Mouse (Mus musculus) forebrain, embryonic 10.5 days (tissue): Measurements from ENCODE around the gene Fzd4. TPM values are rescaled to one million over a fixed set of nuclear protein-coding genes. Genes with fewer than 3 reads are reported as not detected.

Experiments
- DNase-seq: peaks from one replicate; pipeline ENCODE4 v3.0.0-alpha.2; 2017; ENCODE audit warnings: low spot score; ENCODE audit errors: extremely low spot score
- H3K27ac ChIP-seq: fragments of 300-500 bp; sonication (generic); 2 replicates; pipeline ENCODE4 v1.5.1; 2016; ENCODE audit warnings: mild to moderate bottlenecking
- H3K27me3 ChIP-seq: fragments of 300-500 bp; sonication (generic); 2 replicates; pipeline ENCODE4 v1.6.1; 2016; ENCODE audit warnings: mild to moderate bottlenecking; ENCODE audit not compliant: poor library complexity, severe bottlenecking
- H3K36me3 ChIP-seq: fragments of 300-500 bp; sonication (generic); replicated peaks from 2 replicates; pipeline ENCODE4 v1.6.1; 2016; ENCODE audit warnings: mild to moderate bottlenecking, moderate library complexity
- H3K4me1 ChIP-seq: fragments of 300-500 bp; sonication (generic); 2 replicates; pipeline ENCODE4 v1.6.1; 2016
- H3K4me3 ChIP-seq: fragments of 300-500 bp; sonication (generic); 2 replicates; pipeline ENCODE4 v1.5.1; 2016; ENCODE audit warnings: mild to moderate bottlenecking, moderate library complexity
- H3K9me3 ChIP-seq: fragments of 300-500 bp; sonication (generic); 2 replicates; pipeline ENCODE4 v1.6.1; 2016; ENCODE audit warnings: mild to moderate bottlenecking, moderate library complexity
- WGBS: fragments of 180-500 bp; shearing (Covaris S2); methylation state at CpG from one replicate; pipeline ENCODE4 v1.1.7; 2016; 5-methylcytosine and 5-hydroxymethylcytosine counted together
- polyA plus RNA-seq: library from polyadenylated mRNA; unstranded; fragments of >200 nt; fragmentation: Nextera tagmentation; extraction: Ambion mirVana; gene quantifications from 2 replicates; pipeline ENCODE4 v1.2.1, GENCODE M21; 2016

Gene Fzd4
- polyA plus RNA-seq, 1 experiment from 2014 or later = 5.9 TPM

GRCm38 (mm10) chr7:89390660-89391059, 13.5 kb upstream of the Fzd4 start:
- Histone ChIP-seq H3K36me3 (no peaks in the 10 kb centered on the region), H3K27me3 (no peaks in the 10 kb centered on the region), H3K4me1 (no peaks in the 10 kb centered on the region), H3K4me3 (no peak overlapping the region), H3K9me3 (no peaks in the 10 kb centered on the region; the same call in 1 of the 2 replicates), H3K27ac (no peak overlapping the region)
- DNase-seq = no peak
- 76% methylated on average over 2 of the region's 2 CpGs for WGBS

DNA sequence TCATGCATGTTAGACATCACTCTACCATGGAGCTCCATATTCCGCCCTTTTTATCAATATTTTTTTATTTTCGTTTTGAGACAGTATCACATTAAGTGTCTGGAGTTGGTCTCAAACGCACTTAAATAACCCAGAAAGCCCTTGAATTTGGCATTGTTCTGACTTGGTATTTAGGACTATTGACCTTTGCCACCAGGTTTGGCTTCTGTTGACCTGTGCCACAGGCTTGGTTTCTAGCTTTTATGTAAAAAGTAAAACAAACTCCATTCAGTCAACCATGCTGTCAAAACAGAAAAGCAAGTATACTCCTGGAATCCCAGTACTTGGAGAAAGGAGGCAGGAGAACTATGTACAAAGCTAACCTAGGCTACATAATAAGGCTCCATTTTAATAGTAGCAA, 12.9 kb upstream of the Fzd4 start:
- Histone ChIP-seq H3K36me3 (no peaks in the 10 kb centered on the region), H3K27ac (no peak overlapping the region), H3K9me3 (no peaks in the 10 kb centered on the region; the same call in 1 of the 2 replicates), H3K4me1 (no peaks in the 10 kb centered on the region), H3K4me3 (no peak overlapping the region), H3K27me3 (no peaks in the 10 kb centered on the region; the same call in 1 of the 2 replicates)
- 83% methylated on average over 3 of the region's 3 CpGs for WGBS
- DNase-seq = no peak

- 87% methylated on average over 4 of the region's 4 CpGs for WGBS
- H3K4me3 ChIP-seq = no peak overlapping the region
- no peaks in the 10 kb centered on the region; the same call in 1 of the 2 replicates for H3K27me3 ChIP-seq
- no peaks in the 10 kb centered on the region for H3K4me1 ChIP-seq
- DNase-seq = no peak
- no peaks in the 10 kb centered on the region; the same call in 1 of the 2 replicates for H3K9me3 ChIP-seq
- H3K27ac ChIP-seq = no peak overlapping the region
- H3K36me3 ChIP-seq = no peaks in the 10 kb centered on the region
Observed at GRCm38 (mm10) chr7:89391831-89392230, 12.3 kb upstream of the Fzd4 start.

- DNase-seq = no peak
- Histone ChIP-seq H3K27ac (no peak overlapping the region), H3K9me3 (no peaks in the 10 kb centered on the region; the same call in 1 of the 2 replicates), H3K4me1 (no peaks in the 10 kb centered on the region), H3K36me3 (no peaks in the 10 kb centered on the region), H3K27me3 (no peaks in the 10 kb centered on the region; the same call in 1 of the 2 replicates), H3K4me3 (no peak overlapping the region)
- WGBS = 74% methylated on average over 4 of the region's 4 CpGs
Observed at GRCm38 (mm10) chr7:89392388-89392787, 11.8 kb upstream of the Fzd4 start.

- peaks cover 3% of the 10 kb centered on the region; the same call in 1 of the 2 replicates for H3K27me3 ChIP-seq
- DNase-seq = no peak
- WGBS = 94% methylated on average over 1 of the region's 1 CpGs
Observed at GRCm38 (mm10) chr7:89392825-89393224, 11.3 kb upstream of the Fzd4 start.

GRCm38 (mm10) chr7:89395399-89395798, 8.8 kb upstream of the Fzd4 start:
- Histone ChIP-seq H3K27ac (no peak overlapping the region), H3K27me3 (peaks cover 20% of the 10 kb centered on the region), H3K36me3 (no peaks in the 10 kb centered on the region), H3K9me3 (no peaks in the 10 kb centered on the region; the same call in 1 of the 2 replicates), H3K4me1 (peaks cover 4% of the 10 kb centered on the region), H3K4me3 (no peak overlapping the region)
- DNase-seq = no peak
- WGBS = 87% methylated on average over 1 of the region's 1 CpGs

More at GRCm38 (mm10) chr7:89392825-89393224, 11.3 kb upstream of the Fzd4 start:
- no peaks in the 10 kb centered on the region for H3K36me3 ChIP-seq
- H3K27ac ChIP-seq = no peak overlapping the region
- H3K4me1 ChIP-seq = no peaks in the 10 kb centered on the region
- H3K4me3 ChIP-seq = no peak overlapping the region
- H3K9me3 ChIP-seq = no peaks in the 10 kb centered on the region; the same call in 1 of the 2 replicates

DNA sequence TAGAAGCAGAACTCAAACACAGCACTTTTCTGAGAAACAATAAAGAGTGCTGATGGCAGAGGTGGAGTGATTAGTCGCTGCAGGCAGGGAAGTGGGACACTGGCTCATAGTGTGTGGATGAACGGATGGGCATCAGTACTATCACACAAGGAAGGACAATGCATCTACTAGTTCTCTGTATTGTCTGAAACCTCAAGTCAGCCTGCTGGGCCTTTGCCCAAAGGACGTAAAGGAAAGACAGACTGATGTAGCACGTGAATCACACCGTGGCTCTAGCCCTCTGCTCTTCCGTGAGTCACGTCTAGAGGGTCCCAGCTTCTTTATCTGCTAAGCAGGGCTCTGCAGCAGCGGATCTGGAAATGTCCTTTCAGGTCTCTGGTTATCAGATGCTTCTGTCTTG, 7.8 kb upstream of the Fzd4 start:
- 73% methylated on average over 8 of the region's 8 CpGs for WGBS

DNA sequence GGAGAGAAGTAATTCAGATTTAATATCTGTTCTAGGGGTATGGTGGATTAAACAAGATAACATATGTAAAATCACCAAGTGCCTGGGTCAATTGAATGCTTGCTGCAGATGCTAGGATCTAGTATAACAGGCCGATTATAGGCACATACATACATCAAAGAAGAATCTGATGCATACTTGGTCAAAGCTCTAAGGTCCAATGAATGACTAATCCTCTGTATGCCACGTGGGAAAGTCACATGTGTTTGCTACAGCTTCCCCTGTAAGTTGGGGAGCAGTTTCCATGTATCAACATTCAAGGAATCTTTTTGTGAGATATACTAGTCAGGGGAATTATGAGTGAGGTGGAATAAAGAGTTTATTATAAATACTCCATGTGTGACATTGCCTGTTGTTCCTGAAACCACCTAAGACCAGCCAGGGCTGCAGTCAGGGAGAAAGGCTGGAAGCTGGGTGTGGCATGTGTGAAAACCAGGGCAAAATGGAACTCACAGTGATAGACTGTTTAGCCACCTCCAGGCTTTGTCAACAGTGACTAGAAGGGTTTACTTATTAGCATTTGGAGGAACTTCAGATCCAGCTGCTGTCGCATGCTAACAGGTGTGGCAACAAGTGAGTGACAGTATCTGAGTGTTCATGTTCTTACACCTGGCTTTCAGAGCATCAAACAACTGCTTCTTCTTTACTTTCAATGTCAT, 6.2 kb upstream of the Fzd4 start:
- peaks cover 30% of the 10 kb centered on the region for H3K4me1 ChIP-seq
- WGBS = 81% methylated on average over 3 of the region's 3 CpGs
- no peak overlapping the region for H3K27ac ChIP-seq
- H3K9me3 ChIP-seq = no peaks in the 10 kb centered on the region; the same call in 1 of the 2 replicates
- H3K4me3 ChIP-seq = no peak overlapping the region
- DNase-seq = no peak
- H3K27me3 ChIP-seq = peaks cover 39% of the 10 kb centered on the region
- H3K36me3 ChIP-seq = no peaks in the 10 kb centered on the region

More for the DNA sequence above, 7.8 kb upstream of the Fzd4 start:
- Histone ChIP-seq H3K27ac (no peak overlapping the region), H3K4me1 (peaks cover 14% of the 10 kb centered on the region), H3K4me3 (no peak overlapping the region), H3K27me3 (peaks cover 24% of the 10 kb centered on the region), H3K9me3 (no peaks in the 10 kb centered on the region; the same call in 1 of the 2 replicates), H3K36me3 (no peaks in the 10 kb centered on the region)
- no peak for DNase-seq

- H3K9me3 ChIP-seq = no peaks in the 10 kb centered on the region
- no peak for DNase-seq
- H3K4me3 ChIP-seq = no peak overlapping the region
- H3K27me3 ChIP-seq = peaks cover 42% of the 10 kb centered on the region
- 44% methylated on average over 2 of the region's 2 CpGs for WGBS
- peaks cover 54% of the 10 kb centered on the region for H3K4me1 ChIP-seq
- H3K27ac ChIP-seq = no peak overlapping the region
- no peaks in the 10 kb centered on the region for H3K36me3 ChIP-seq
Observed at GRCm38 (mm10) chr7:89400721-89401120, 3.4 kb upstream of the Fzd4 start.

DNA sequence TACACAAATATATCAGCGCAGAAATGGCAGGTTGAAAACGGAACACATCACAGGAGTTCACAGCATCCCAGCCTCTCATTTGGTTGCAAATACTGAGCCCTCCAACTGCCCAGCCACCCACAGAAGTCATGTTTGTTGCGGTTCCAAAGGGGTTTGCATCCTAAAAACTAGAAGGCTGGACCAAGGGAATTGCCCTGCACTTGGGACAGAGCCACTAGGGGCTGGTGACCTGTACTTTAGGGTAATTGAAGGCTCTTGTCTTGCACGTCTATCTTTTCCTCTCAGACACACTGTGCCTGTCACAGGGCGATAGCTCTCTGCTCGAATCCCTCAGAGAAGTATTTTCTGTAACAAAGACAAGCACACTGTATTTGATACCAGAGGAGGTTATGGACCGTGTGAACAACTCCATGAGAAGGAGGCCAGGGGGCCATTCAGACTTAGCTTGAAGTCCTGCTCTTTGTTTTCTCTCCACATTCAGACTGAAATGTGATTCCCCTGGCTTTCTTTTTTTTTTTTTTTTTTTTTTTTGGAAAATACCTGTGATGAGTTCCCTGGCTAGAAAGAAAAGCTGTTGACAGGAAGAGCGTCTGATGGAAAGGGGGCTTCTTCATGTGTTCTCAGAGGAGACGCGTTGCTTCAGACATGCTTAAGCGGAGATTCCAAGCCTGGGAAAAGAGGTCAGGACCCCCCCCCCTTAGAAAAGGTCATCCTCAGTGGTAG, 2.9 kb upstream of the Fzd4 start:
- H3K9me3 ChIP-seq = no peaks in the 10 kb centered on the region
- peaks cover 42% of the 10 kb centered on the region for H3K27me3 ChIP-seq
- H3K36me3 ChIP-seq = no peaks in the 10 kb centered on the region
- no peak overlapping the region for H3K4me3 ChIP-seq
- WGBS = 41% methylated on average over 11 of the region's 11 CpGs
- DNase-seq = peak; percentile 25
- peaks cover 60% of the 10 kb centered on the region for H3K4me1 ChIP-seq
- H3K27ac ChIP-seq = no peak overlapping the region

- H3K9me3 ChIP-seq = no peaks in the 10 kb centered on the region
- H3K4me1 ChIP-seq = peaks cover 61% of the 10 kb centered on the region
- H3K27ac ChIP-seq = no peak overlapping the region
- WGBS = 69% methylated on average over 3 of the region's 3 CpGs
- peaks cover 45% of the 10 kb centered on the region for H3K27me3 ChIP-seq
- H3K4me3 ChIP-seq = no peak overlapping the region
- no peak for DNase-seq
- peaks cover 2% of the 10 kb centered on the region for H3K36me3 ChIP-seq
Observed at GRCm38 (mm10) chr7:89401936-89402335, 2.2 kb upstream of the Fzd4 start.

DNA sequence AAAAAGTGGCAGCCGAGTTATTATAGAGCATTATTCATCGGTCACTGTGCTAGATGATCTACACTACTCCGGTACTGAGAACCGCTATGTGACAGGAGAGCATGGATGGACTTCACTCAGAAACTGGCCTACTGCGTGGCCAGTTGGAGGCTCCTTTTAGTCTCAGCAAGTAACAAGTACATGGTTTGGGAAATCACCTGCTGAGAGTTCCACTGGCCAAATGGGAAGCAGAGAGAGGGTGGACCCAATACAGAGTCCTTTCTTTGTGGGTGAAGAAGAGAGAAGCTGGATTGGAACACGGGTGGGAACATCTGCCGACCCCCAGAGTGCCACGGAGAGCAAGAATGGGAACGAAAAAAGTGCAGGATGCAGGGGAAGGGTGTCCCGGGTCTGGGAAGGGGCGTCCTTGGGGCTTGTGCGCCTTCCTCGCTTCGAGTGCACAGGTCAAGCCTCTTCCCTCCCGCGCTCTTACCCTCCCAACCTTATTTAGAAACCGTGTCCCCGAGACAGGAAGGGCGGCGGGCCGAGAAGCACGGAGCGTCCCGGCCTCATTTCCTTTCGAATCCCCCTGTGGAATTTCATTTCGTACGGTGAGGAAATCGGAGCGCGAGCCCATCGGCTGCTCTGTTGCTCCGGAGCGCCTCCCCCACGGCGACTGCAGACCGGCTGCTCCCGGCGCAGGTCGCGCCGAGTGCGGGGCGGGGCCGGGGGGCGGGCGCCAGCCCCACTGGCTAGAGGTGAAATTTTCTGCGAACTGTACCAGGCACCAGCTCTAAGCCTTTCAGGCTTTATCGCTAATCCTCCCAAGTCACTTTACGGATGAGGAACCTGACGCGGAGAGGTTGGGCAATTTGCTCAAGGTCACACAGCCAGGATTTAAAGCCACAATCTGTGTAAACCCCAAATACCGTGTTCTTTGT, 842 bp upstream of the Fzd4 start:
- DNase-seq = peak; percentile 75
- no peaks in the 10 kb centered on the region for H3K9me3 ChIP-seq
- H3K27ac ChIP-seq = peak overlapping the region; percentile 93
- peaks cover 15% of the 10 kb centered on the region for H3K36me3 ChIP-seq
- peaks cover 61% of the 10 kb centered on the region for H3K4me1 ChIP-seq
- H3K27me3 ChIP-seq = peaks cover 40% of the 10 kb centered on the region
- WGBS = 4% methylated on average over 52 of the region's 52 CpGs
- H3K4me3 ChIP-seq = peak overlapping the region; percentile 85
